Mouse (Mus musculus): ENCODE data around the gene Mrps7. TPM values are rescaled to one million over a fixed set of nuclear protein-coding genes. Genes with fewer than 3 reads are reported as not detected.

Gene Mrps7
- total and polyA plus RNA-seq, 3 experiments: 34.3 to 61.1 (median 52.8) TPM

DNA sequence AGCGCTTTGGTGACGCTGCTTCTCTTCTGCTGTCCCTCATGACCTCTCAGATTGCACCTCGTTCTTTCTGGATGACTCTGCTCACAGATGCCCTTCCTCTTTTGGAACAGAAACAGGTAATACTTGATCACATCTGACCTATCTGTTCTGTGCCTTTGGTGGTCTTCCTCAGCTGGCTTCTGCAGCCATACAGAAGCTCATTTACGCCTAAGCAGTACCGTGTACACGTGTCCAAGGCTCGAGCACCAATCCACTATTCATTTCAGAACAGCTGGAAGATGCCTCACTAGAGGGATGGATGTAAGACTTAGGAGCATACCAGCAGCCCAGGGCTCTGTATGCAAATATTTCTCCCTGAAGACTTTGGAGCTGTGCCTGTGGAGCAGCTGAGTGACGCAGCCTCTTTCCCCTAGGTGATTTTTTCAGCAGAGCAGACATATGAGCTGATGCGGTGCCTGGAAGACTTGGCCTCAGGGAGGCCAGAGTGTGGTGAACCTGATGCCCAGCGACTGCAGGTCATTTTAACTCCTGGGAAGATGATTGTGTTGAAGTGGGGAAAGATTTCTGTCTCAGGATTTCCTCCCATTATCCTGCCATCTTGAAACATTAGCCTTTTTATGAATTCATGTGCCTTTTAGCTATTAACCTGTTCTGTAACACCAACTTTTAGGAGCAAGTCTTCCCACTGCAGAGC lies 20.7 kb upstream of the Mrps7 start:
- H3K4me1 ChIP-seq (ENCODE audit: insufficient read depth, low read depth, low read length): peaks cover 11% of the 10 kb centered on the region
- DNase-seq (ENCODE audit: low spot score): no peak

DNA sequence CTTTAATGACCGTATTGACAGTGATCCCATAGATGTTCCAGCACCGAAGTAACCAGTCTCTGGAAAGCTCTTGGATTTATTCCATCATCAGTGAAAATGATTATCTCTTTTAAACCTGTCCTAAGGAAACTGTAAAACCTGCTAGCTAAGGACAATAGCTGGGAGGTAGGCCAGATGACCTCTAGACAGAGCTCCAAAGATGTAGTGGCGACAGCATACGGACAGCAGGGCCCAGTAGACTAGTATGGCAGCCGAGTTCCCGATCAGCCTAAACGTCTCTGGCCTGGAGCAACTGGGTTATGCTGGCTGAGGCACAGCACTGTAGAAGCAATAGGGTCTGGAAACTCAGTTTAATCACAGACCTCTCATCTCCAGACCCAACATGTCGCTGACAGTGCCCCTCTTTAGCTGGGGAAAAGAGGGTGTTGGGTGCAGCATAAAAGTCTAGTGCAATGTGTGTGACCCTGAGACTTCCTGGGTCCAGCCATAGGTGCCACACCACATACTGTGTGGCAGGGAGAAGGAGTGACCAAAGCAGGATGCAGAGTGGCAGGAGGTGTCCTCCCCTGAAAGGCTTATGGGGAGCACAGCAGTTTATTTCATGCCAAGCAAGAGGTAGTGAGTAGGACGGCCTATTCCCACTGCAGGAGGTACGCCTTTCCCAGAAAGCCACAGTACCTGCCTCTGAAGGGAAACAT lies 19.2 kb upstream of the Mrps7 start:
- Histone ChIP-seq H3K36me3 (replicated peaks) (peaks cover 95% of the 10 kb centered on the region), H3K9me3 (replicated peaks) (no peaks in the 10 kb centered on the region), H3K4me1 (ENCODE audit: insufficient read depth, low read depth, low read length) (peaks cover 15% of the 10 kb centered on the region; the same call in 1 of the 2 replicates), H3K27me3 (ENCODE audit: insufficient read depth, low read length) (no peaks in the 10 kb centered on the region), H3K4me3 (ENCODE audit: low read depth, low read length) (no peak overlapping the region)
- 0 out of 2 replicates have a peak, but pooled peaks have one; percentile 57 for TF ChIP-seq POLR2AphosphoS5 (IDR thresholded peaks at IDR 0.05; ENCODE audit: insufficient replicate concordance, low read depth, low read length)
- no peak for TF ChIP-seq TAL1 (conservative IDR thresholded peaks at IDR 0.05; ENCODE audit: low read depth, low read length)
- no peak for TF ChIP-seq GATA1 (IDR thresholded peaks at IDR 0.05; ENCODE audit: borderline replicate concordance, low read length)
- TF ChIP-seq GATA2 (IDR thresholded peaks at IDR 0.05; ENCODE audit: borderline replicate concordance, low read depth, low read length): no peak
- no peak for DNase-seq (ENCODE audit: low spot score)
- no peak for ATAC-seq (ENCODE audit: extremely low read depth, insufficient number of reproducible peaks, low FRiP score, poor library complexity, severe bottlenecking)

More for the DNA sequence above, 20.7 kb upstream of the Mrps7 start:
- no peak overlapping the region for H3K4me3 ChIP-seq (ENCODE audit: low read depth, low read length)
- no peak for ATAC-seq (ENCODE audit: extremely low read depth, insufficient number of reproducible peaks, low FRiP score, poor library complexity, severe bottlenecking)
- no peaks in the 10 kb centered on the region for H3K9me3 ChIP-seq (replicated peaks)
- no peaks in the 10 kb centered on the region for H3K27me3 ChIP-seq (ENCODE audit: insufficient read depth, low read length)
- TF ChIP-seq TAL1 (conservative IDR thresholded peaks at IDR 0.05; ENCODE audit: low read depth, low read length): no peak
- no peak for TF ChIP-seq CTCF (IDR thresholded peaks at IDR 0.05; ENCODE audit: low read depth, low read length)
- TF ChIP-seq GATA1 (IDR thresholded peaks at IDR 0.05; ENCODE audit: borderline replicate concordance, low read length): no peak
- TF ChIP-seq GATA2 (IDR thresholded peaks at IDR 0.05; ENCODE audit: borderline replicate concordance, low read depth, low read length): no peak
- H3K36me3 ChIP-seq (replicated peaks): peaks cover 97% of the 10 kb centered on the region

DNA sequence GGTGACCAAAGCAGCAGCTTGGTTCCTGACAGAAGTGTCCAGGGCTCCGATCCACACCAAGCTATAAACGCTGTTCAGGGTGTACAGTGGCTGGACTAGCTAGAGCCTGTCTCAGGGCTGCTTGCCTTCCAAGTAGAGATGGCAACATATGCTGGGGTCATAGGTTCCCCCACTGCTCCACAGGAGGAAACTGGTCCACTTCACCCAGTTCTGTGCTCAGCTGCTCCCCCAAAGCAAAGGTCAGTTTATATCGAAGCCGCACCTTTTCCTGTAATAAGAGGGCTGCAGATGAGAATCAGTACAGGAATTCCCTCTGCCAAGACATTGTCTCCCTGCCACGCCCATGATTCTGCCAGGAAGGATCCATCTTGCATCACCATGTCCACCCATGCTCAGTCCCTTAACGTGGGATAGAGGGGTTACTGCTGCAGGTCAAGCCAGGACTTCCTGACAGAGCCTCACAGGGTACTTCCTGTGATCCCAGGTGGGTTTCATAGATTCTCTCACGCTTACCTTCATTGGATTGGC lies 18.1 kb upstream of the Mrps7 start:
- TF ChIP-seq POLR2AphosphoS5 (IDR thresholded peaks at IDR 0.05; ENCODE audit: insufficient replicate concordance, low read depth, low read length) (0 out of 2 replicates have a peak, but pooled peaks have one; percentile 66), CTCF (IDR thresholded peaks at IDR 0.05; ENCODE audit: low read depth, low read length) (no peak), GATA1 (IDR thresholded peaks at IDR 0.05; ENCODE audit: borderline replicate concordance, low read length) (no peak), TAL1 (conservative IDR thresholded peaks at IDR 0.05; ENCODE audit: low read depth, low read length) (no peak), GATA2 (IDR thresholded peaks at IDR 0.05; ENCODE audit: borderline replicate concordance, low read depth, low read length) (no peak)
- peaks cover 21% of the 10 kb centered on the region for H3K4me1 ChIP-seq (ENCODE audit: insufficient read depth, low read depth, low read length)
- ATAC-seq (ENCODE audit: extremely low read depth, insufficient number of reproducible peaks, low FRiP score, poor library complexity, severe bottlenecking): no peak
- H3K4me3 ChIP-seq (ENCODE audit: low read depth, low read length): no peak overlapping the region
- peaks cover 98% of the 10 kb centered on the region for H3K36me3 ChIP-seq (replicated peaks)
- no peaks in the 10 kb centered on the region for H3K9me3 ChIP-seq (replicated peaks)
- no peak for DNase-seq (ENCODE audit: low spot score)
- H3K27me3 ChIP-seq (ENCODE audit: insufficient read depth, low read length): no peaks in the 10 kb centered on the region

DNA sequence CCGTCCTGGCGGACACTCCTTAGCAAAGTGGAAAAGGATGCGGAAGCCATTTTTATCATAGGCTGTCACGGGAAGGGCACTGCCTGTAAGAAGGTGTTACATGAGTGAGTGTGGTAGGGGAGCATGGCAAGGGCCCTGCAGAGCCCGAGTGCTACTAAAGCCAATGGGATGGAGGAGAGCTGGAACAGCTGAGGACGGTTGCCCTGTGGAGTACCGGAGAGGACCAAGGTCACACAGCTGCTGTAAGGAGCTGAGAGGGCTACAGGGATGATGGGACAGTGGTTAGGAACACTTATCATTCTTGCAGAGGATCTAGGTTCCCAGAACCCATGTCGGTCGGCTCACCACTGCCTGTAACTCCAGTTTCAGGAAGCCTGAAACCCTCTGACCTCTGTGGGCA lies 17.3 kb upstream of the Mrps7 start:
- H3K4me3 ChIP-seq (ENCODE audit: low read depth, low read length): no peak overlapping the region
- peaks cover 98% of the 10 kb centered on the region for H3K36me3 ChIP-seq (replicated peaks)
- no peak for DNase-seq (ENCODE audit: low spot score)
- H3K9me3 ChIP-seq (replicated peaks): no peaks in the 10 kb centered on the region
- no peak for ATAC-seq (ENCODE audit: extremely low read depth, insufficient number of reproducible peaks, low FRiP score, poor library complexity, severe bottlenecking)
- peaks cover 28% of the 10 kb centered on the region for H3K4me1 ChIP-seq (ENCODE audit: insufficient read depth, low read depth, low read length)
- no peaks in the 10 kb centered on the region for H3K27me3 ChIP-seq (ENCODE audit: insufficient read depth, low read length)
- no peak for TF ChIP-seq CTCF (IDR thresholded peaks at IDR 0.05; ENCODE audit: low read depth, low read length)
- TF ChIP-seq TAL1 (conservative IDR thresholded peaks at IDR 0.05; ENCODE audit: low read depth, low read length): no peak

DNA sequence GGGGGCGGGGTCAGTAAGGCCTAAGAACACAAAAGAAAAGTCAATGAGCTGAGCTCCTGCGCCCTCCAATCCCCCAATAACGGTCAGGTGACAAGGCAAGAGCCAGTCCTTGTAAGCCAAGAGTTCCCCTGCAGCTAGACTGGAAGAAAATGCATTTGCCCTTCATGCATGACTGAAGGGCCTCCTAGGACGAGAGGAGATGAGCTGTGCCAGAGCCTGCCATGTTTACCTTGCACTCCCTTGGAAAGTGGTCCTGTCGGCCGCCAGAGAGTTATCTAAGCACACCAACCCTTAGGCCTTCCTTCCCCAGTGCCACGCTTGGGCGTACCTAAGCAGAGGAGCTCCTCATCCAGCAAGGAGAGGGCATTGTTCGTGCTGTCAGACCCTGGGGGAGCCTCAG lies 15.7 kb upstream of the Mrps7 start:
- Histone ChIP-seq H3K27me3 (ENCODE audit: insufficient read depth, low read length) (no peaks in the 10 kb centered on the region), H3K36me3 (replicated peaks) (peaks cover 98% of the 10 kb centered on the region), H3K4me3 (ENCODE audit: low read depth, low read length) (no peak overlapping the region), H3K9me3 (replicated peaks) (no peaks in the 10 kb centered on the region), H3K4me1 (ENCODE audit: insufficient read depth, low read depth, low read length) (peaks cover 28% of the 10 kb centered on the region)
- TF ChIP-seq POLR2AphosphoS5 (IDR thresholded peaks at IDR 0.05; ENCODE audit: insufficient replicate concordance, low read depth, low read length) (no peak), GATA1 (IDR thresholded peaks at IDR 0.05; ENCODE audit: borderline replicate concordance, low read length) (no peak), GATA2 (IDR thresholded peaks at IDR 0.05; ENCODE audit: borderline replicate concordance, low read depth, low read length) (no peak), CTCF (IDR thresholded peaks at IDR 0.05; ENCODE audit: low read depth, low read length) (no peak), TAL1 (conservative IDR thresholded peaks at IDR 0.05; ENCODE audit: low read depth, low read length) (no peak)
- no peak for ATAC-seq (ENCODE audit: extremely low read depth, insufficient number of reproducible peaks, low FRiP score, poor library complexity, severe bottlenecking)
- DNase-seq (ENCODE audit: low spot score): no peak

DNA sequence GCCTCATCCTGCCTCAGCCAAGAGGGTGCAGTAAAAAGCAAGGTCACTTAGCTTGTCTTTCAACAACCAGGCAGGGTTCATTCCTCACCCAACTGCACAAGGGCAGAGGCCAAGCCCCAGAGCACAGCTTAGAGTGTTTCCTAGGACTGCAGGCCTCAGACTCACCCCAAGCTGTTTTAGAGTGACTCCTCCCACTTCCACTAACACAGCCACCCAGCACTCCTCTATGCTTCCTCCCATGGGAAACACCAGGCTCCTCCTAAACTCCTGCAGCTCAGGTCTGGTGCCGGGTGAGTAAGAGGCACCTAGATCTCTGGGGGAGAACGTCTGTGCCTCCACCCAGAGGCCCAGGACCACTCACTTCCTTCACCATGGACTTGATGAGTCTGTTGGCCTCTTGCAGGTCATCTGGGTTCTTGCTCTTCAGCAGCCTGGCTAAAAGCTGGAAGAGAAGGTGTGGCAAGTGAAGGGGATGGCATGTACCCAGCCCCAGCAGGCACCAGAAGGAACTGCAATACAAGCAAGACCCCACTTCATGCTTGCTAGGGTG lies 13.1 kb upstream of the Mrps7 start:
- no peak for TF ChIP-seq POLR2AphosphoS5 (IDR thresholded peaks at IDR 0.05; ENCODE audit: insufficient replicate concordance, low read depth, low read length)
- no peak for TF ChIP-seq GATA2 (IDR thresholded peaks at IDR 0.05; ENCODE audit: borderline replicate concordance, low read depth, low read length)
- no peak for TF ChIP-seq CTCF (IDR thresholded peaks at IDR 0.05; ENCODE audit: low read depth, low read length)
- no peak for TF ChIP-seq GATA1 (IDR thresholded peaks at IDR 0.05; ENCODE audit: borderline replicate concordance, low read length)
- TF ChIP-seq TAL1 (conservative IDR thresholded peaks at IDR 0.05; ENCODE audit: low read depth, low read length): no peak
- peaks cover 25% of the 10 kb centered on the region for H3K4me1 ChIP-seq (ENCODE audit: insufficient read depth, low read depth, low read length)
- H3K9me3 ChIP-seq (replicated peaks): no peaks in the 10 kb centered on the region
- peaks cover 96% of the 10 kb centered on the region for H3K36me3 ChIP-seq (replicated peaks)
- H3K4me3 ChIP-seq (ENCODE audit: low read depth, low read length): no peak overlapping the region
- ATAC-seq (ENCODE audit: extremely low read depth, insufficient number of reproducible peaks, low FRiP score, poor library complexity, severe bottlenecking) (no peak), DNase-seq (ENCODE audit: low spot score) (no peak)
- H3K27me3 ChIP-seq (ENCODE audit: insufficient read depth, low read length): no peaks in the 10 kb centered on the region

Data from G1E (cell line).